Mouse (Mus musculus) lung, embryonic 14.5 days (tissue): ENCODE measurements at regions not wholly inside any gene's neighbourhood (a gene's known extent, or its start where the extent isn't known, plus 50 kb on each side); places are given as distances from the start of the nearest gene placed in this dataset.
"Not testable (repeated sequence)": the region's sequence is repeated elsewhere in the genome, so short reads cannot be mapped to it uniquely, and the experiment has no call there.

Experiments used
- ATAC-seq: fragments of 200-750 bp; cut with Nextera tagmentation; 2 replicates; pipeline ENCODE4 v1.8.0; 2017; ENCODE audit warnings: mild to moderate bottlenecking, moderate TSS enrichment, moderate library complexity; ENCODE audit not compliant: insufficient read depth
- DNase-seq: peaks from one replicate; pipeline ENCODE4 v3.0.0-alpha.2; 2015
- H3K27ac ChIP-seq: fragments of 300-500 bp; sonication (generic); 2 replicates; pipeline ENCODE4 v1.5.1; 2014; ENCODE audit warnings: low read depth, mild to moderate bottlenecking, moderate library complexity
- H3K27me3 ChIP-seq: fragments of 300-500 bp; sonication (generic); 2 replicates; pipeline ENCODE4 v1.6.1; 2014; ENCODE audit warnings: low read length, control low read depth; ENCODE audit not compliant: insufficient read depth
- H3K36me3 ChIP-seq: fragments of 300-500 bp; sonication (generic); 2 replicates; pipeline ENCODE4 v1.6.1; 2014; ENCODE audit warnings: control low read depth; ENCODE audit not compliant: insufficient read depth
- H3K4me1 ChIP-seq: fragments of 300-500 bp; sonication (generic); 2 replicates; pipeline ENCODE4 v1.6.1; 2014; ENCODE audit warnings: antibody characterized with exemption, control low read depth; ENCODE audit not compliant: insufficient read depth
- H3K4me2 ChIP-seq: fragments of 300-500 bp; sonication (generic); 2 replicates; pipeline ENCODE4 v1.6.1; 2014; ENCODE audit warnings: mild to moderate bottlenecking
- H3K4me3 ChIP-seq: fragments of 300-500 bp; sonication (generic); 2 replicates; pipeline ENCODE4 v1.5.1; 2014; ENCODE audit warnings: low read depth, low read length
- H3K9ac ChIP-seq: fragments of 300-500 bp; sonication (generic); 2 replicates; pipeline ENCODE4 v1.6.1; 2014
- H3K9me3 ChIP-seq: fragments of 300-500 bp; sonication (generic); 2 replicates; pipeline ENCODE4 v1.6.1; 2016; ENCODE audit warnings: low read depth, low read length, control low read depth
- CTCF ChIP-seq: IDR thresholded peaks from 2 replicates; pipeline ENCODE4 v1.5.1; 2016; ENCODE audit warnings: antibody characterized with exemption, low read depth
- WGBS: fragments of 180-500 bp; shearing (Covaris S2); extraction: QIAGEN DNeasy Blood & Tissue Kit; methylation state at CpG from one replicate; pipeline ENCODE4 v1.1.7; 2014; 5-methylcytosine and 5-hydroxymethylcytosine counted together

DNA sequence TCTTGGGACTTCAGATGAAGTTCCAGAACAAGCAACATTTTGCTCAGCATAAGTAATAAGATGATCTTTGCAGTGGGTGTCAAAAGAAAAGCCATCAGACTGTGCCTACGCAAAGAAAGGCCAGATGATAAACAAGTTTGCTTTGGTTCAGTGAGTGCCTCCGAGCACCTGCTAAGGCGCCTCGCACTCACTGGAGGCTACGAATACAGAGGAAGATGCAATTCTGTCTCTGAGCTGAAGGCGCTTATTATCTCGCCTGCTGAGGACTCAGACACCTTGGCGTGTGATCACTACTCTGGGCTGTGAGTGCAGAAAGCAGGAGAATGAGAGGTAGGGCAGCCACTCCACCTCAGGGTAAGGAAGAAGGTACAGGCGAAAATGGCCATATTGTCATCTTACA, 82.7 kb upstream of the Dyrk2 start:
- 84% methylated on average over 9 of the region's 9 CpGs for WGBS
- Histone ChIP-seq H3K27ac (no peak overlapping the region), H3K4me1 (no peaks in the 10 kb centered on the region), H3K9me3 (no peaks in the 10 kb centered on the region), H3K36me3 (no peaks in the 10 kb centered on the region), H3K9ac (no peak overlapping the region), H3K4me2 (no peak overlapping the region), H3K27me3 (no peaks in the 10 kb centered on the region), H3K4me3 (no peak overlapping the region)
- ATAC-seq = no peak
- no peak for DNase-seq
- TF ChIP-seq CTCF = no peak

DNA sequence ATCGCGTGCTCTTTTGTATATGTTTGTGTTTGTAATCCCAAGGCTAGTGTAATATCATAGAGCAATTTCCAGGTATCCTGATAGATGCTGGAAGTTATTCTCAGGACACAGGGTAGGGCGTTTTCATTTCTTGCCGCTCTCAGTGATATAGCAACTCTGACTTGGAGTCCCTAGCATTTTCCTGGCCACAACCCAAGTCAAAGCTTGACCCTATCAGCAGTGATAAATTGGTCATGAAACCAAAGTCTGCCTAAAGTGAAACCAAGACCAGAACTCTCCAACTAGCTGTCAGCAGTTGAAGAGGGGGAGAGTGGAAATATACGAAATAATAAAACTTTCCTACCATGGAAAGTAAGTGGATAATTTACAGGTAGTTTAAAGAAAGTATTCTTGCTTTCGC, 77.7 kb upstream of the Dyrk2 start:
- Histone ChIP-seq H3K9ac (no peak overlapping the region), H3K4me3 (no peak overlapping the region), H3K27me3 (no peaks in the 10 kb centered on the region), H3K9me3 (no peaks in the 10 kb centered on the region), H3K36me3 (no peaks in the 10 kb centered on the region), H3K4me2 (no peak overlapping the region), H3K4me1 (no peaks in the 10 kb centered on the region), H3K27ac (no peak overlapping the region)
- TF ChIP-seq CTCF = no peak
- 68% methylated on average over 6 of the region's 6 CpGs for WGBS
- DNase-seq (peak; percentile 62), ATAC-seq (no peak)

DNA sequence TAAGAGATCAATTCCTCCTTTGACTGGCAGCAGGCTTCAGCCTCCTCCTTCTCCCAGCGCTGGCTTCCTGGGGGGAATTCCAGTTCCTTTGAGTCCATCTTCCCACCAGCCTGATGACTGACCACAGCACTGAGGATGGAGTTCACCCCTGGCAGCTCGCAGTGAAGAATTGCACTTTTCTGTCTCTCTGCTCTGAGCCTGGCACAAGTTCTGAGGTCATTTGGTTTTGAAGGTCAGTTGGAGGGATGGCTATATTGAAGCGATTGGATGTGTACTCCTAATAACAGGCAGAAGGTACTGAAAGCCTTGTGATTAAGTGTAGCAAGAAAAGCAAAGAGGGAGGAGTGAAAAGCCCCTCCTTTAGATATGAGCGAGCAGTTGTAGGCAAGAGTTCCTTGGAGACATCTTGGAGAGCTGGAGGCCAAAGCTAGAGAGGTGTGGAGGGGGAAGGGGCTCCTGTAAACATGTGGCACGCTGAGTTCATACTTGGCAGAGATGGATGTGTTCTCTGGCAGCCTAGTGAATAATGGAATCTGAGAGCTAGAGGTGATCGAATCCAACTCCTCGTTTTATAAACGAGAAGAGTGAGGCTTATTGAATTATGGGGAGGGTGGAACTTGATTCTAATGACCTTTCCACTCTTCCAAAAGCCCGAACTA, 77.1 kb upstream of the Dyrk2 start:
- Histone ChIP-seq H3K27ac (no peak overlapping the region), H3K36me3 (no peaks in the 10 kb centered on the region), H3K9ac (no peak overlapping the region), H3K9me3 (no peaks in the 10 kb centered on the region), H3K4me3 (no peak overlapping the region), H3K4me1 (no peaks in the 10 kb centered on the region), H3K4me2 (no peak overlapping the region), H3K27me3 (no peaks in the 10 kb centered on the region)
- ATAC-seq = no peak
- WGBS = 45% methylated on average over 9 of the region's 9 CpGs
- no peak for TF ChIP-seq CTCF
- DNase-seq = no peak

DNA sequence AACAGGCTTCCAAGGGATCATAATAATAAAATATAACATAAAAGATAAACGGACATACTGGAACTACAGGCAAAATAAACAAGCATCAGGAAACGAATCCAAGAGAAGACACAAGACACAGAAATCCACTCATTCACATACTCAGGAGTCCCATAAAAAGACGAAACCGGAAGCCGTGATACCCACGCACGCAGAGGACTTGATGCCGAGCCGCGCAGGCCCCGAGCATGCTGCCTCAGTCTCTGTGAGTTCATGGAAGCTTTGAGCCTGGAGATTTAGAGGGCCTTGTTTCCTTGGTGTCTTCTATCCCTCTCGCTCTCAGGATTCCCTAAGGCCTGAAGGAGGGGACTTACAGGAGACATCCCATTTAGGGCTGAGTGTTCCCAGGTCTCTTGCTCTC, 57.3 kb upstream of the Dyrk2 start:
- DNase-seq = peak; percentile 54
- Histone ChIP-seq H3K4me2 (no peak overlapping the region), H3K27me3 (no peaks in the 10 kb centered on the region), H3K9me3 (no peaks in the 10 kb centered on the region), H3K36me3 (no peaks in the 10 kb centered on the region), H3K4me3 (no peak overlapping the region), H3K9ac (no peak overlapping the region), H3K4me1 (peaks cover 6% of the 10 kb centered on the region; the same call in 1 of the 2 replicates), H3K27ac (no peak overlapping the region)
- peak; percentile 30; the same call in 1 of the 2 replicates for ATAC-seq
- no peak for TF ChIP-seq CTCF
- 53% methylated on average over 12 of the region's 12 CpGs for WGBS

DNA sequence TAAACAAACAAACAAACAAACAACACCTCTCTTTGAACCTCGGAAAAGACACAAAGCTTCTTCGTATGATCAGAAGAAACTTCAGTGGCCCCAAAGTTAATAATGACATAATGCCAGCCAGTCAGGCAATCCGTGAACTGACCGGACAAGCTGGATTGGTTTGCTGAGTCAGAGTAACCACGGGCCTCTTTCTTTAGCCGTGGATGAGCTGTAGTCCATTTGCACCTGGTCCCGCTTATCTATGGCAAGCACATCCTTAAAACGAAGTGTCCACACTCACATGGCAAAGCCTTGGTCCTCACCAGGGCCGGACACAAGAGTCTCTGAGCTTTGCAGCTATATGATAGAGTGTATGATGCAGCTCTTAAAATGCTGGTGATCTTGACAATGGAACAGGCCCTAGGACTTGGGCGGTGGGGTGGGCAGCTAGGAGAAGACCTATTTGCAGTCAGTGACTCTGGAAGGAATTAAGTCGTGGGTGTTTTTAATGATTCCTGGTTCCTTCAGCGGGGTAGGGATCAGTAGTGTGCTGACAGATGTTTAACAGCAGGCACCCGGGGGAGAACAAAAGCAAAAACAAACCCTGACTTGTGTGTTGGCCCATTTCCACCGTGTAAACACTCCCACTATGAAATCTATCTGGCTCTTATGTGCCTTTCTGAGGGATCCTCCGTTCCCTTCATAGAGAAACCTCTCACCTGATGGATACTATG, 53.6 kb upstream of the Dyrk2 start:
- WGBS = 38% methylated on average over 15 of the region's 15 CpGs
- H3K4me3 ChIP-seq = no peak overlapping the region

DNA sequence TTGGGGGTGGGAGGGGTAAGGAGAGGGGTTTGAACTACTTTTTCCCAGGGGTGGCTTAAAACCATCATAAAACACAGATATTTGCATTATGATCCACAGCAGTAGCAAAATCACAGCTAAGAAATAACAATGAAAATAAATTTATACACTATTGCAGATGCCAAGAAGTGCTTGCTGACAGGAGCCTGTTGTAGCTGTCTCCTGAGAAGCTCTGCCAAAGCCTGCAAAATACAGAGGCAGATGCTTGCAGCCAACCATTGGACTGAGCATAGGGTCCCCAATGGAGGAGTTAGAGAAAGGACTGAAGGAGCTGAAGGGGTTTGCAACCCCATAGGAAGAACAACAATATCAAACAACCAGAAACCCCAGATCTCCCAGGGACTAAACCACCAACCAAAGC, 52.1 kb upstream of the Dyrk2 start:
- not testable (repeated sequence) for H3K9ac ChIP-seq, H3K4me3 ChIP-seq, H3K9me3 ChIP-seq, H3K4me2 ChIP-seq, H3K27ac ChIP-seq, H3K27me3 ChIP-seq, H3K4me1 ChIP-seq, H3K36me3 ChIP-seq
- DNase-seq (peak; percentile 66), ATAC-seq (peak; percentile 60)

More for the DNA sequence above, 53.6 kb upstream of the Dyrk2 start:
- no peaks in the 10 kb centered on the region for H3K27me3 ChIP-seq
- no peak for TF ChIP-seq CTCF
- ATAC-seq (peak; percentile 83), DNase-seq (peak; percentile 84)
- no peak overlapping the region for H3K4me2 ChIP-seq
- no peak overlapping the region for H3K9ac ChIP-seq
- peaks cover 6% of the 10 kb centered on the region; the same call in 1 of the 2 replicates for H3K4me1 ChIP-seq
- no peaks in the 10 kb centered on the region for H3K9me3 ChIP-seq
- no peaks in the 10 kb centered on the region for H3K36me3 ChIP-seq
- peak overlapping the region; percentile 37; the same call in 1 of the 2 replicates for H3K27ac ChIP-seq
